Mouse (Mus musculus): Measurements from ENCODE around the gene Stard7.

DNA sequence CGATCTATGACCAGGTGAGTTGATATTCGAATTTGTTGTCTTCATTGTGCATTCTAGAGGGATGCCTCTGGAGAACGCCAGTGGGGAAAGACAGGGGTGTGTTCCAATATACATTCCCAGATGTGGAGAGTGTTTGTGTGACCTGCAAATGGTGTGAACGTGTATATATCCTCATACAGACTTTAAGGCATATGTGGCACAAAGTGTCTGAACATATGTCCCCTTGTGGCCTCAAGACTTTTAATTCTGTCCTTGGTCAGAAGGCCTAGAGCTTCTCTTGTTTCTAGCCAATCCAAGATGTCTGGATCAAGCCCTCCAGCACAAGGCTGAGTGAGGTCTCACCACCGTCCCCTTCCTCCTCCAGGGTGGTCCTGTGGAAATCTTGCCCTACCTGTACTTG, 66.9 kb downstream of the Stard7 start:
- TF ChIP-seq CTCF (IDR thresholded peaks at IDR 0.05; ENCODE audit: low read depth, low read length), result no peak
- no peak for TF ChIP-seq POLR2A (IDR thresholded peaks at IDR 0.05; ENCODE audit: extremely low read depth, insufficient read depth, low read length)

All from liver, adult 2 months (tissue).